Mouse (Mus musculus): ENCODE data around the gene Trf. TPM values are rescaled to one million over a fixed set of nuclear protein-coding genes. Genes with fewer than 3 reads are reported as not detected.

Trf gene
- polyA plus RNA-seq, 1 experiment from 2014 or later = 65.5 TPM

GRCm38 (mm10) chr9:103241206-103241605, 11.0 kb upstream of the Trf start:
- no peak for ATAC-seq (ENCODE audit: low FRiP score, low TSS enrichment)
- Histone ChIP-seq H3K4me1 (ENCODE audit: insufficient read depth, low read length) (no peaks in the 10 kb centered on the region), H3K4me2 (replicated peaks; ENCODE audit: low read depth, low read length) (no peak overlapping the region), H3K9me3 (ENCODE audit: low read length) (no peaks in the 10 kb centered on the region), H3K4me3 (ENCODE audit: low read length) (no peak overlapping the region), H3K27me3 (ENCODE audit: insufficient read depth, low read length) (no peaks in the 10 kb centered on the region), H3K36me3 (ENCODE audit: insufficient read depth, low read length) (no peaks in the 10 kb centered on the region), H3K27ac (ENCODE audit: low read length) (no peak overlapping the region), H3K9ac (replicated peaks; ENCODE audit: low read length) (no peak overlapping the region)
- WGBS = 82% methylated on average over 2 of the region's 2 CpGs

GRCm38 (mm10) chr9:103239471-103239870, 9.2 kb upstream of the Trf start:
- H3K4me2 ChIP-seq (replicated peaks; ENCODE audit: low read depth, low read length) = no peak overlapping the region
- H3K4me1 ChIP-seq (ENCODE audit: insufficient read depth, low read length) = no peaks in the 10 kb centered on the region
- no peaks in the 10 kb centered on the region for H3K9me3 ChIP-seq (ENCODE audit: low read length)
- no peak for ATAC-seq (ENCODE audit: low FRiP score, low TSS enrichment)
- H3K36me3 ChIP-seq (ENCODE audit: insufficient read depth, low read length) = no peaks in the 10 kb centered on the region
- H3K4me3 ChIP-seq (ENCODE audit: low read length) = no peak overlapping the region
- 91% methylated on average over 6 of the region's 6 CpGs for WGBS
- H3K9ac ChIP-seq (replicated peaks; ENCODE audit: low read length) = no peak overlapping the region
- no peak overlapping the region for H3K27ac ChIP-seq (ENCODE audit: low read length)
- no peaks in the 10 kb centered on the region for H3K27me3 ChIP-seq (ENCODE audit: insufficient read depth, low read length)

GRCm38 (mm10) chr9:103234565-103235165, 4.4 kb upstream of the Trf start:
- Histone ChIP-seq H3K4me1 (ENCODE audit: insufficient read depth, low read length) (0 out of 2 replicates have a peak, but pooled peaks cover 5% of the 10 kb centered on the region), H3K9me3 (ENCODE audit: low read length) (no peaks in the 10 kb centered on the region), H3K36me3 (ENCODE audit: insufficient read depth, low read length) (no peaks in the 10 kb centered on the region), H3K4me2 (replicated peaks; ENCODE audit: low read depth, low read length) (no peak overlapping the region), H3K27me3 (ENCODE audit: insufficient read depth, low read length) (no peaks in the 10 kb centered on the region), H3K27ac (ENCODE audit: low read length) (no peak overlapping the region), H3K4me3 (ENCODE audit: low read length) (no peak overlapping the region), H3K9ac (replicated peaks; ENCODE audit: low read length) (no peak overlapping the region)
- ATAC-seq (ENCODE audit: low FRiP score, low TSS enrichment) = no peak
- WGBS = 70% methylated on average over 7 of the region's 7 CpGs

GRCm38 (mm10) chr9:103234059-103234458, 3.8 kb upstream of the Trf start:
- no peak overlapping the region for H3K27ac ChIP-seq (ENCODE audit: low read length)
- 79% methylated on average over 7 of the region's 7 CpGs for WGBS
- no peak overlapping the region for H3K9ac ChIP-seq (replicated peaks; ENCODE audit: low read length)
- H3K4me3 ChIP-seq (ENCODE audit: low read length) = no peak overlapping the region
- 0 out of 2 replicates have a peak, but pooled peaks cover 5% of the 10 kb centered on the region for H3K4me1 ChIP-seq (ENCODE audit: insufficient read depth, low read length)
- no peaks in the 10 kb centered on the region for H3K36me3 ChIP-seq (ENCODE audit: insufficient read depth, low read length)
- no peak overlapping the region for H3K4me2 ChIP-seq (replicated peaks; ENCODE audit: low read depth, low read length)
- H3K27me3 ChIP-seq (ENCODE audit: insufficient read depth, low read length) = no peaks in the 10 kb centered on the region
- no peaks in the 10 kb centered on the region for H3K9me3 ChIP-seq (ENCODE audit: low read length)
- ATAC-seq (ENCODE audit: low FRiP score, low TSS enrichment) = no peak

- Histone ChIP-seq H3K27me3 (ENCODE audit: insufficient read depth, low read length) (no peaks in the 10 kb centered on the region), H3K27ac (ENCODE audit: low read length) (no peak overlapping the region), H3K4me3 (ENCODE audit: low read length) (no peak overlapping the region), H3K9me3 (ENCODE audit: low read length) (no peaks in the 10 kb centered on the region), H3K36me3 (ENCODE audit: insufficient read depth, low read length) (no peaks in the 10 kb centered on the region), H3K4me2 (replicated peaks; ENCODE audit: low read depth, low read length) (no peak overlapping the region), H3K4me1 (ENCODE audit: insufficient read depth, low read length) (0 out of 2 replicates have a peak, but pooled peaks cover 5% of the 10 kb centered on the region), H3K9ac (replicated peaks; ENCODE audit: low read length) (no peak overlapping the region)
- ATAC-seq (ENCODE audit: low FRiP score, low TSS enrichment) = no peak
- WGBS = 53% methylated on average over 7 of the region's 7 CpGs
Observed at GRCm38 (mm10) chr9:103233006-103233395, 2.8 kb upstream of the Trf start.

- Histone ChIP-seq H3K36me3 (ENCODE audit: insufficient read depth, low read length) (no peaks in the 10 kb centered on the region), H3K4me1 (ENCODE audit: insufficient read depth, low read length) (0 out of 2 replicates have a peak, but pooled peaks cover 5% of the 10 kb centered on the region), H3K27me3 (ENCODE audit: insufficient read depth, low read length) (no peaks in the 10 kb centered on the region), H3K9me3 (ENCODE audit: low read length) (no peaks in the 10 kb centered on the region), H3K9ac (replicated peaks; ENCODE audit: low read length) (no peak overlapping the region), H3K4me2 (replicated peaks; ENCODE audit: low read depth, low read length) (no peak overlapping the region), H3K27ac (ENCODE audit: low read length) (no peak overlapping the region), H3K4me3 (ENCODE audit: low read length) (no peak overlapping the region)
- no peak for ATAC-seq (ENCODE audit: low FRiP score, low TSS enrichment)
- 87% methylated on average over 7 of the region's 7 CpGs for WGBS
Observed at GRCm38 (mm10) chr9:103232232-103233005, 2.2 kb upstream of the Trf start.

GRCm38 (mm10) chr9:103229037-103229867, 992 bp downstream of the Trf start:
- no peaks in the 10 kb centered on the region for H3K9me3 ChIP-seq (ENCODE audit: low read length)
- no peak overlapping the region for H3K4me2 ChIP-seq (replicated peaks; ENCODE audit: low read depth, low read length)
- 78% methylated on average over 15 of the region's 15 CpGs for WGBS
- H3K4me1 ChIP-seq (ENCODE audit: insufficient read depth, low read length) = 0 out of 2 replicates have a peak, but pooled peaks cover 5% of the 10 kb centered on the region
- no peak for ATAC-seq (ENCODE audit: low FRiP score, low TSS enrichment)
- H3K4me3 ChIP-seq (ENCODE audit: low read length) = no peak overlapping the region
- no peak overlapping the region for H3K9ac ChIP-seq (replicated peaks; ENCODE audit: low read length)
- H3K36me3 ChIP-seq (ENCODE audit: insufficient read depth, low read length) = no peaks in the 10 kb centered on the region
- H3K27me3 ChIP-seq (ENCODE audit: insufficient read depth, low read length) = no peaks in the 10 kb centered on the region
- H3K27ac ChIP-seq (ENCODE audit: low read length) = no peak overlapping the region

- Histone ChIP-seq H3K4me3 (ENCODE audit: low read length) (no peak overlapping the region), H3K9ac (replicated peaks; ENCODE audit: low read length) (no peak overlapping the region)
- WGBS = 71% methylated on average over 13 of the region's 13 CpGs
Observed at GRCm38 (mm10) chr9:103228370-103229003, 1.8 kb downstream of the Trf start.

GRCm38 (mm10) chr9:103227760-103228159, 2.5 kb downstream of the Trf start:
- no peak overlapping the region for H3K9ac ChIP-seq (replicated peaks; ENCODE audit: low read length)
- no peaks in the 10 kb centered on the region for H3K36me3 ChIP-seq (ENCODE audit: insufficient read depth, low read length)
- no peak for ATAC-seq (ENCODE audit: low FRiP score, low TSS enrichment)
- 90% methylated on average over 16 of the region's 16 CpGs for WGBS
- no peaks in the 10 kb centered on the region for H3K27me3 ChIP-seq (ENCODE audit: insufficient read depth, low read length)
- no peak overlapping the region for H3K27ac ChIP-seq (ENCODE audit: low read length)
- H3K9me3 ChIP-seq (ENCODE audit: low read length) = no peaks in the 10 kb centered on the region
- H3K4me1 ChIP-seq (ENCODE audit: insufficient read depth, low read length) = 0 out of 2 replicates have a peak, but pooled peaks cover 5% of the 10 kb centered on the region
- no peak overlapping the region for H3K4me3 ChIP-seq (ENCODE audit: low read length)
- no peak overlapping the region for H3K4me2 ChIP-seq (replicated peaks; ENCODE audit: low read depth, low read length)

More at GRCm38 (mm10) chr9:103228370-103229003, 1.8 kb downstream of the Trf start:
- H3K36me3 ChIP-seq (ENCODE audit: insufficient read depth, low read length) = no peaks in the 10 kb centered on the region
- no peaks in the 10 kb centered on the region for H3K27me3 ChIP-seq (ENCODE audit: insufficient read depth, low read length)
- no peak for ATAC-seq (ENCODE audit: low FRiP score, low TSS enrichment)
- no peaks in the 10 kb centered on the region for H3K9me3 ChIP-seq (ENCODE audit: low read length)
- H3K4me2 ChIP-seq (replicated peaks; ENCODE audit: low read depth, low read length) = no peak overlapping the region
- 0 out of 2 replicates have a peak, but pooled peaks cover 5% of the 10 kb centered on the region for H3K4me1 ChIP-seq (ENCODE audit: insufficient read depth, low read length)
- no peak overlapping the region for H3K27ac ChIP-seq (ENCODE audit: low read length)
